Mouse (Mus musculus) brain, embryonic 14.5 days (tissue): Measurements from ENCODE around the gene Lrrtm4.

Source experiments
- CTCF ChIP-seq: fragments of 200-500 bp; IDR thresholded peaks from 2 replicates; pipeline ENCODE4 v1.5.1; 2012; ENCODE audit warnings: inconsistent platforms, mild to moderate bottlenecking, moderate library complexity, borderline replicate concordance; ENCODE audit not compliant: insufficient read depth, insufficient read length; ENCODE audit errors: extremely low read depth
- POLR2A ChIP-seq: fragments of 200-500 bp; IDR thresholded peaks from 2 replicates; pipeline ENCODE4 v1.6.1; 2012; ENCODE audit warnings: mild to moderate bottlenecking, inconsistent platforms, borderline replicate concordance; ENCODE audit not compliant: poor library complexity, insufficient read depth, insufficient read length, severe bottlenecking; ENCODE audit errors: extremely low read depth

DNA sequence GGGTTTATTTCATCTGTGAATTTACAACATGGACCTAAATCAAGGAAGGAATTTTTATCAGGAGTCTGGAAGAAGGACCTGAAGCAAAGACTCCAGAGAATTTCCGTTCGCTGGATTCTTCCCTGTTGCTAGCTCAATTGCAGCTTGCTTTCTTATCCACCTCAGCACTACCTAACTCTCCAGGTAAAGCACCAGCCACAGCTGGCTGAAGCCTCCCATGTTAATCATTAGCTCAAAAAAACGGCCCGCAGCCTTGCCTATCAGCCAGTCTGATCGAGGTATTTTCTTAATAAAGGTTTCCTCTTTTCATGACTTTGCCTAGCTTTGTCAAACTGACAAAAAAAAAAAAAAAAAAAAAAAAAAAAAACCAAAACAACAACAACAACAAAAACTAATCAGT, 805.1 kb downstream of the Lrrtm4 start:
- TF ChIP-seq POLR2A (no peak), CTCF (no peak)
